Mouse (Mus musculus) small intestine, adult 2 months (tissue): ENCODE results near the gene H2-DMb1.

Experiments used
- CTCF ChIP-seq: fragments of 200-500 bp; IDR thresholded peaks from 2 replicates; pipeline ENCODE4 v1.5.1; 2012; ENCODE audit warnings: low read depth, mild to moderate bottlenecking, control low read depth, inconsistent platforms, low read length, moderate library complexity, mixed read lengths; ENCODE audit not compliant: insufficient replicate concordance, insufficient read length; ENCODE audit errors: extremely low read depth
- POLR2A ChIP-seq: fragments of 200-500 bp; IDR thresholded peaks from 2 replicates; pipeline ENCODE4 v1.6.1; 2012; ENCODE audit warnings: low read depth, mild to moderate bottlenecking, control low read depth, inconsistent platforms, low read length, moderate library complexity

GRCm38 (mm10) chr17:34200047-34200446, 47.2 kb downstream of the H2-DMb1 start:
- TF ChIP-seq POLR2A: no peak
- no peak for TF ChIP-seq CTCF
